12 mouse cellular contexts compared by ENCODE assay signal in the genomic region with DNA sequence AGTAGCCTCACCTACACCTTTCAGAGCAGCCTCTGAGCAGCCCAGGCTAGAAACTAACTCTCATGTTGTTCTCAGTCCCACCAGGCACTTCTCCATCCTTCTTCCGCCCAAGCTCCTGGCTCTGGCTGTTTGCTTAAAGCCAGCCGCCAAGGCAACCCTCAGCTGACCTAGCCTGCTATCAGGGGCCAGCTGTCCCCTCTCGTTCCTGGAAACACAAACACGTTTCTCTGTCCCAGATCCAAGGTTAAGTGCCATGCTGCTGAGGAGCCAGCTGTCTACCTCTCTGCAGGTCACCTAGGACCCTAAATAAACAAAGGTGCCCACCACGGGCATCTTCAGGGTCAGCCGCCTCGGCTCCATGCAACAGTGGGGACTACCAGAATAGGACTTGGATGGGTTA. TPM values are rescaled to one million over a fixed set of nuclear protein-coding genes. Genes with fewer than 3 reads are reported as not detected.
DNase-seq lines count a peak whose midpoint lies in the region; ATAC-seq lines count a peak whose summit lies in the region.
"Had no signal": no experiment of that assay in that cellular context is flagged by ENCODE, and none has a peak within 500 bp of the region (broad histone marks: within the 10 kb centered on the region; RNA-seq: fewer than 3 reads in every experiment).

No protein-coding gene starts in this region.

- no peak overlapping the region for H3K4me3 ChIP-seq in midbrain, embryonic 11.5 days (ENCODE audit: low read depth, low read length)
- no peak overlapping the region for H3K4me3 ChIP-seq in midbrain, embryonic 14.5 days (replicated peaks; ENCODE audit: low read depth, low read length)
- H3K4me3 ChIP-seq in stomach, embryonic 16.5 days (replicated peaks; ENCODE audit: low read length) = no peak overlapping the region; the same call in 1 of the 2 replicates
- no peak overlapping the region for H3K4me3 ChIP-seq in forebrain, embryonic 13.5 days
- no peak overlapping the region for H3K4me3 ChIP-seq in forebrain, embryonic 16.5 days (replicated peaks; ENCODE audit: low read length)
- H3K4me3 ChIP-seq: embryonic facial prominence, embryonic 15.5 days had no signal

- no peak for ATAC-seq in midbrain, embryonic 11.5 days (ENCODE audit: low FRiP score)
- no peak for ATAC-seq in midbrain, embryonic 14.5 days (ENCODE audit: low FRiP score, low TSS enrichment)
- peak; percentile 54; the same call in 1 of the 2 replicates for ATAC-seq in stomach, embryonic 16.5 days (ENCODE audit: insufficient read depth, low FRiP score)
- no peak for ATAC-seq in forebrain, embryonic 13.5 days
- no peak for ATAC-seq in forebrain, embryonic 16.5 days
- ATAC-seq: hindbrain, embryonic 16.5 days had no signal

- no peaks in the 10 kb centered on the region for H3K36me3 ChIP-seq in midbrain, embryonic 11.5 days (ENCODE audit: control insufficient read depth, insufficient read depth, low read length)
- H3K36me3 ChIP-seq in midbrain, embryonic 14.5 days (ENCODE audit: control insufficient read depth, insufficient read depth, low read length) = no peaks in the 10 kb centered on the region
- no peaks in the 10 kb centered on the region for H3K36me3 ChIP-seq in stomach, embryonic 16.5 days (ENCODE audit: control insufficient read depth, insufficient read depth, low read length)
- no peaks in the 10 kb centered on the region for H3K36me3 ChIP-seq in forebrain, embryonic 13.5 days (ENCODE audit: poor library complexity, severe bottlenecking)
- no peaks in the 10 kb centered on the region for H3K36me3 ChIP-seq in forebrain, embryonic 16.5 days (ENCODE audit: control insufficient read depth, insufficient read depth)
- H3K36me3 ChIP-seq: embryonic facial prominence, embryonic 15.5 days had no signal

- no peak overlapping the region for H3K27ac ChIP-seq in midbrain, embryonic 11.5 days (ENCODE audit: low read depth, low read length)
- no peak overlapping the region for H3K27ac ChIP-seq in midbrain, embryonic 14.5 days (replicated peaks; ENCODE audit: low read depth, low read length)
- H3K27ac ChIP-seq in stomach, embryonic 16.5 days (ENCODE audit: low read length) = peak overlapping the region; percentile 75
- no peak overlapping the region for H3K27ac ChIP-seq in forebrain, embryonic 13.5 days
- no peak overlapping the region for H3K27ac ChIP-seq in forebrain, embryonic 16.5 days (ENCODE audit: low read length)
- H3K27ac ChIP-seq: embryonic facial prominence, embryonic 15.5 days had no signal

- H3K4me1 ChIP-seq in midbrain, embryonic 11.5 days (ENCODE audit: control insufficient read depth, insufficient read depth, low read length) = no peaks in the 10 kb centered on the region
- H3K4me1 ChIP-seq in midbrain, embryonic 14.5 days (ENCODE audit: control insufficient read depth, insufficient read depth, low read length) = 0 out of 2 replicates have a peak, but pooled peaks cover 4% of the 10 kb centered on the region
- peaks cover 23% of the 10 kb centered on the region for H3K4me1 ChIP-seq in stomach, embryonic 16.5 days (ENCODE audit: control insufficient read depth, insufficient read depth, low read length)
- H3K4me1 ChIP-seq in forebrain, embryonic 13.5 days = peaks cover 21% of the 10 kb centered on the region
- 0 out of 2 replicates have a peak, but pooled peaks cover 3% of the 10 kb centered on the region for H3K4me1 ChIP-seq in forebrain, embryonic 16.5 days (replicated peaks; ENCODE audit: control insufficient read depth, insufficient read depth, low read length)

- intact Hi-C loops in heart, postnatal 14 days (cut with DNase I) = no loop called here

- H3K9me3 ChIP-seq in midbrain, embryonic 11.5 days (ENCODE audit: control insufficient read depth, low read length) = no peaks in the 10 kb centered on the region
- no peaks in the 10 kb centered on the region for H3K9me3 ChIP-seq in midbrain, embryonic 14.5 days (ENCODE audit: control insufficient read depth, low read length)
- no peaks in the 10 kb centered on the region for H3K9me3 ChIP-seq in stomach, embryonic 16.5 days (replicated peaks; ENCODE audit: control insufficient read depth, low read length)
- no peaks in the 10 kb centered on the region for H3K9me3 ChIP-seq in forebrain, embryonic 13.5 days (replicated peaks)
- H3K9me3 ChIP-seq in forebrain, embryonic 16.5 days (ENCODE audit: control insufficient read depth, low read length) = no peaks in the 10 kb centered on the region
- H3K9me3 ChIP-seq: embryonic facial prominence, embryonic 15.5 days had no signal

- H3K9ac ChIP-seq in midbrain, embryonic 11.5 days (ENCODE audit: low read length) = no peak overlapping the region
- no peak overlapping the region for H3K9ac ChIP-seq in midbrain, embryonic 14.5 days (replicated peaks; ENCODE audit: low read length)
- H3K9ac ChIP-seq in stomach, embryonic 16.5 days (ENCODE audit: low read length) = peak overlapping the region; percentile 38; the same call in 1 of the 2 replicates
- H3K9ac ChIP-seq in forebrain, embryonic 13.5 days = no peak overlapping the region
- no peak overlapping the region for H3K9ac ChIP-seq in forebrain, embryonic 16.5 days (replicated peaks; ENCODE audit: low read depth, low read length)
- H3K9ac ChIP-seq: embryonic facial prominence, embryonic 15.5 days had no signal

- H3K4me2 ChIP-seq in midbrain, embryonic 11.5 days = no peak overlapping the region
- H3K4me2 ChIP-seq in midbrain, embryonic 14.5 days (ENCODE audit: low read length) = no peak overlapping the region
- H3K4me2 ChIP-seq in stomach, embryonic 16.5 days (ENCODE audit: low read depth, low read length) = peak overlapping the region; percentile 28; the same call in 1 of the 2 replicates
- no peak overlapping the region for H3K4me2 ChIP-seq in forebrain, embryonic 13.5 days
- no peak overlapping the region for H3K4me2 ChIP-seq in forebrain, embryonic 16.5 days (ENCODE audit: low read length)
- H3K4me2 ChIP-seq: embryonic facial prominence, embryonic 15.5 days had no signal

- peak; percentile 39 for DNase-seq in cerebellum, adult 11-12 months
- no peak for DNase-seq in cerebellum, adult 11 months
- DNase-seq in midbrain, embryonic 11.5 days (ENCODE audit: low spot score, missing footprints) = peak; percentile 64
- DNase-seq in midbrain, embryonic 14.5 days = no peak
- peak; percentile 28 to 62 for DNase-seq in heart, postnatal 14 days
- DNase-seq: right cerebral cortex, postnatal 14 days; thymus, postnatal 14 days had no signal

- 74% methylated on average over 7 of the region's 7 CpGs for WGBS in midbrain, embryonic 11.5 days
- 74% methylated on average over 7 of the region's 7 CpGs for WGBS in midbrain, embryonic 14.5 days
- WGBS in stomach, embryonic 16.5 days = 35% methylated on average over 7 of the region's 7 CpGs
- WGBS in forebrain, embryonic 13.5 days = 76% methylated on average over 7 of the region's 7 CpGs
- WGBS in forebrain, embryonic 16.5 days = 73% methylated on average over 7 of the region's 7 CpGs

- no peaks in the 10 kb centered on the region for H3K27me3 ChIP-seq in midbrain, embryonic 11.5 days (ENCODE audit: control insufficient read depth, insufficient read depth, low read length)
- no peaks in the 10 kb centered on the region for H3K27me3 ChIP-seq in midbrain, embryonic 14.5 days (ENCODE audit: control insufficient read depth, insufficient read depth, low read length)
- no peaks in the 10 kb centered on the region for H3K27me3 ChIP-seq in stomach, embryonic 16.5 days (ENCODE audit: control insufficient read depth, insufficient read depth, low read length)
- H3K27me3 ChIP-seq in forebrain, embryonic 13.5 days = no peaks in the 10 kb centered on the region
- H3K27me3 ChIP-seq in forebrain, embryonic 16.5 days (replicated peaks; ENCODE audit: control insufficient read depth, insufficient read depth, low read length) = no peaks in the 10 kb centered on the region
- H3K27me3 ChIP-seq: embryonic facial prominence, embryonic 15.5 days had no signal

RNA-seq across cellular contexts. Expression of a gene that starts 12.4 kb away (rescaled TPM):
- polyA plus RNA-seq in midbrain, embryonic 11.5 days (2014; fragmentation: Nextera tagmentation; extraction: Ambion mirVana) = 0.66 and 1.1 TPM in 2 replicates
- polyA plus RNA-seq in midbrain, embryonic 14.5 days (2014; fragmentation: Nextera tagmentation; extraction: Ambion mirVana) = 1.6 and 2.3 TPM in 2 replicates
- total RNA-seq in heart, postnatal 14 days (2021) = 10 to 100 TPM; 12.8 to 16.6 TPM
- 10.5 and 10.9 TPM in 2 replicates for polyA plus RNA-seq in stomach, embryonic 16.5 days (2015; fragmentation: Nextera tagmentation; extraction: Ambion mirVana)
- polyA plus RNA-seq in forebrain, embryonic 13.5 days (2015; fragmentation: Nextera tagmentation; extraction: Ambion mirVana) = 1.1 and 1.3 TPM in 2 replicates
- polyA plus RNA-seq in forebrain, embryonic 16.5 days (2015; fragmentation: Nextera tagmentation; extraction: Ambion mirVana) = 1.1 and 2.0 TPM in 2 replicates

Comparison
In these comparisons a context has a peak if more than half of its experiments do, and no peak if none do; other contexts are left out.
1. DNase-seq: peak in cerebellum, adult 11-12 months (single experiment), midbrain, embryonic 11.5 days (single experiment) and heart, postnatal 14 days (2 of 2); none in cerebellum, adult 11 months (single experiment) and midbrain, embryonic 14.5 days (single experiment).